Mouse (Mus musculus): Measurements from ENCODE around the gene Olfr1369-ps1.
"Not testable (repeated sequence)": the region's sequence is repeated elsewhere in the genome, so short reads cannot be mapped to it uniquely, and the experiment has no call there.

Gene Olfr1369-ps1

GRCm38 (mm10) chr13:21111183-21111582 lies at the start of gene Olfr1369-ps1:
Gene Olfr1369-ps1 (plus strand): TSS chr13:21111483.
- not testable (repeated sequence) for DNase-seq

- DNase-seq = no peak
These were observed 45.3 kb upstream of the Olfr1369-ps1 start for GRCm38 (mm10) chr13:21066021-21066420.

- DNase-seq = no peak
These were observed 36.4 kb upstream of the Olfr1369-ps1 start, which contains the start of gene Olfr1370 for GRCm38 (mm10) chr13:21074847-21075246. Gene Olfr1370 (minus strand): TSS chr13:21074947.

- no peak for DNase-seq
These were observed 28.6 kb upstream of the Olfr1369-ps1 start for GRCm38 (mm10) chr13:21082686-21083085.

- DNase-seq = no peak
These were observed 1.5 kb upstream of the Olfr1369-ps1 start for GRCm38 (mm10) chr13:21109759-21110158.

GRCm38 (mm10) chr13:21110441-21110840 lies 842 bp upstream of the Olfr1369-ps1 start:
- DNase-seq = no peak

GRCm38 (mm10) chr13:21114121-21114520 lies 2.8 kb downstream of the Olfr1369-ps1 start:
- no peak for DNase-seq

GRCm38 (mm10) chr13:21129339-21129738 lies 18.1 kb downstream of the Olfr1369-ps1 start, which contains the start of gene Olfr263:
Gene Olfr263 (plus strand): TSS chr13:21129639.
- DNase-seq = not testable (repeated sequence)

GRCm38 (mm10) chr13:21142421-21142820 lies 31.1 kb downstream of the Olfr1369-ps1 start:
- peak; percentile 13 for DNase-seq

- no peak for DNase-seq
These were observed 34.5 kb downstream of the Olfr1369-ps1 start, which contains the start of gene Olfr1368 for GRCm38 (mm10) chr13:21145767-21146166. Gene Olfr1368 (minus strand): TSS chr13:21145867.

GRCm38 (mm10) chr13:21155888-21156287 lies 44.6 kb downstream of the Olfr1369-ps1 start:
- DNase-seq = no peak

GRCm38 (mm10) chr13:21158071-21158470 lies 46.8 kb downstream of the Olfr1369-ps1 start:
- no peak for DNase-seq

GRCm38 (mm10) chr13:21158785-21159474 lies 47.6 kb downstream of the Olfr1369-ps1 start:
- DNase-seq = peak; percentile 90

- no peak for DNase-seq
These were observed 48.2 kb downstream of the Olfr1369-ps1 start for GRCm38 (mm10) chr13:21159475-21159819.

GRCm38 (mm10) chr13:21160041-21160511 lies 48.8 kb downstream of the Olfr1369-ps1 start:
- no peak for DNase-seq

GRCm38 (mm10) chr13:21160657-21161590 lies 49.6 kb downstream of the Olfr1369-ps1 start:
- peak; percentile 91 for DNase-seq

- no peak for DNase-seq
These were observed 50.3 kb downstream of the Olfr1369-ps1 start for GRCm38 (mm10) chr13:21161591-21161990.

GRCm38 (mm10) chr13:21162591-21162990 lies 51.3 kb downstream of the Olfr1369-ps1 start:
- DNase-seq = no peak

GRCm38 (mm10) chr13:21166936-21167909 lies 55.9 kb downstream of the Olfr1369-ps1 start:
- DNase-seq = peak; percentile 87

GRCm38 (mm10) chr13:21167910-21168300 lies 56.6 kb downstream of the Olfr1369-ps1 start:
- DNase-seq = peak; percentile 65

- DNase-seq = peak; percentile 64
These were observed 57.2 kb downstream of the Olfr1369-ps1 start for GRCm38 (mm10) chr13:21168371-21169011.

Measured in embryo, embryonic 11 days (tissue).